Mouse (Mus musculus): ENCODE results near the gene Itga9. TPM values are rescaled to one million over a fixed set of nuclear protein-coding genes. Genes with fewer than 3 reads are reported as not detected.

The Itga9 gene
- polyA plus RNA-seq, 1 experiment from 2014 or later, result 10.3 TPM

GRCm38 (mm10) chr9:118684343-118684742 is 77.9 kb downstream of the Itga9 start:
- WGBS, result 93% methylated on average over 9 of the region's 9 CpGs
- no peaks in the 10 kb centered on the region for H3K9me3 ChIP-seq (replicated peaks; ENCODE audit: control insufficient read depth, low read length)
- no peaks in the 10 kb centered on the region for H3K4me1 ChIP-seq (ENCODE audit: control insufficient read depth, insufficient read depth, low read length)
- DNase-seq (ENCODE audit: low spot score), result no peak
- H3K27ac ChIP-seq (replicated peaks; ENCODE audit: low read depth, low read length), result no peak overlapping the region
- no peaks in the 10 kb centered on the region for H3K27me3 ChIP-seq (ENCODE audit: control insufficient read depth, insufficient read depth, low read length)
- no peak for ATAC-seq (replicated peaks; ENCODE audit: insufficient number of reproducible peaks, low FRiP score, low TSS enrichment, low read depth)
- no peak overlapping the region for H3K4me3 ChIP-seq (ENCODE audit: low read depth, low read length)
- no peak overlapping the region for H3K4me2 ChIP-seq (ENCODE audit: low read depth, low read length)
- H3K36me3 ChIP-seq (replicated peaks; ENCODE audit: control insufficient read depth, insufficient read depth, low read depth, low read length), result no peaks in the 10 kb centered on the region; the same call in 1 of the 2 replicates
- no peak overlapping the region for H3K9ac ChIP-seq (replicated peaks; ENCODE audit: low read length)

- 76% methylated on average over 9 of the region's 9 CpGs for WGBS
- no peaks in the 10 kb centered on the region for H3K27me3 ChIP-seq (ENCODE audit: control insufficient read depth, insufficient read depth, low read length)
- no peak for ATAC-seq (replicated peaks; ENCODE audit: insufficient number of reproducible peaks, low FRiP score, low TSS enrichment, low read depth)
- no peak overlapping the region for H3K27ac ChIP-seq (replicated peaks; ENCODE audit: low read depth, low read length)
- H3K4me2 ChIP-seq (ENCODE audit: low read depth, low read length), result no peak overlapping the region
- no peaks in the 10 kb centered on the region for H3K4me1 ChIP-seq (ENCODE audit: control insufficient read depth, insufficient read depth, low read length)
- H3K9ac ChIP-seq (replicated peaks; ENCODE audit: low read length), result no peak overlapping the region
- DNase-seq (ENCODE audit: low spot score), result no peak
- no peaks in the 10 kb centered on the region; the same call in 1 of the 2 replicates for H3K36me3 ChIP-seq (replicated peaks; ENCODE audit: control insufficient read depth, insufficient read depth, low read depth, low read length)
- H3K4me3 ChIP-seq (ENCODE audit: low read depth, low read length), result no peak overlapping the region
- H3K9me3 ChIP-seq (replicated peaks; ENCODE audit: control insufficient read depth, low read length), result no peaks in the 10 kb centered on the region
Measured at GRCm38 (mm10) chr9:118686166-118686961, 79.9 kb downstream of the Itga9 start.

GRCm38 (mm10) chr9:118688248-118688647 is 81.8 kb downstream of the Itga9 start:
- H3K27ac ChIP-seq (replicated peaks; ENCODE audit: low read depth, low read length), result no peak overlapping the region
- no peak overlapping the region for H3K9ac ChIP-seq (replicated peaks; ENCODE audit: low read length)
- H3K4me3 ChIP-seq (ENCODE audit: low read depth, low read length), result no peak overlapping the region
- no peaks in the 10 kb centered on the region for H3K27me3 ChIP-seq (ENCODE audit: control insufficient read depth, insufficient read depth, low read length)
- 56% methylated on average over 4 of the region's 4 CpGs for WGBS
- ATAC-seq (replicated peaks; ENCODE audit: insufficient number of reproducible peaks, low FRiP score, low TSS enrichment, low read depth) (no peak), DNase-seq (ENCODE audit: low spot score) (no peak)
- H3K4me2 ChIP-seq (ENCODE audit: low read depth, low read length), result no peak overlapping the region
- H3K9me3 ChIP-seq (replicated peaks; ENCODE audit: control insufficient read depth, low read length), result no peaks in the 10 kb centered on the region
- H3K4me1 ChIP-seq (ENCODE audit: control insufficient read depth, insufficient read depth, low read length), result no peaks in the 10 kb centered on the region
- no peaks in the 10 kb centered on the region; the same call in 1 of the 2 replicates for H3K36me3 ChIP-seq (replicated peaks; ENCODE audit: control insufficient read depth, insufficient read depth, low read depth, low read length)

- DNase-seq (ENCODE audit: low spot score), result peak; percentile 54
- Histone ChIP-seq H3K4me1 (ENCODE audit: control insufficient read depth, insufficient read depth, low read length) (no peaks in the 10 kb centered on the region), H3K4me2 (ENCODE audit: low read depth, low read length) (no peak overlapping the region), H3K9ac (replicated peaks; ENCODE audit: low read length) (no peak overlapping the region), H3K36me3 (replicated peaks; ENCODE audit: control insufficient read depth, insufficient read depth, low read depth, low read length) (no peaks in the 10 kb centered on the region; the same call in 1 of the 2 replicates), H3K4me3 (ENCODE audit: low read depth, low read length) (no peak overlapping the region), H3K9me3 (replicated peaks; ENCODE audit: control insufficient read depth, low read length) (no peaks in the 10 kb centered on the region), H3K27me3 (ENCODE audit: control insufficient read depth, insufficient read depth, low read length) (no peaks in the 10 kb centered on the region), H3K27ac (replicated peaks; ENCODE audit: low read depth, low read length) (no peak overlapping the region)
- WGBS, result 48% methylated on average over 14 of the region's 14 CpGs
- ATAC-seq (replicated peaks; ENCODE audit: insufficient number of reproducible peaks, low FRiP score, low TSS enrichment, low read depth), result no peak
Measured at GRCm38 (mm10) chr9:118688921-118689451, 82.5 kb downstream of the Itga9 start.

GRCm38 (mm10) chr9:118693256-118693655 is 86.8 kb downstream of the Itga9 start:
- H3K9ac ChIP-seq (replicated peaks; ENCODE audit: low read length), result no peak overlapping the region
- no peak overlapping the region for H3K27ac ChIP-seq (replicated peaks; ENCODE audit: low read depth, low read length)
- H3K27me3 ChIP-seq (ENCODE audit: control insufficient read depth, insufficient read depth, low read length), result no peaks in the 10 kb centered on the region
- no peaks in the 10 kb centered on the region for H3K9me3 ChIP-seq (replicated peaks; ENCODE audit: control insufficient read depth, low read length)
- 93% methylated on average over 11 of the region's 11 CpGs for WGBS
- no peak overlapping the region for H3K4me3 ChIP-seq (ENCODE audit: low read depth, low read length)
- H3K4me1 ChIP-seq (ENCODE audit: control insufficient read depth, insufficient read depth, low read length), result peaks cover 3% of the 10 kb centered on the region; the same call in 1 of the 2 replicates
- H3K36me3 ChIP-seq (replicated peaks; ENCODE audit: control insufficient read depth, insufficient read depth, low read depth, low read length), result no peaks in the 10 kb centered on the region
- ATAC-seq (replicated peaks; ENCODE audit: insufficient number of reproducible peaks, low FRiP score, low TSS enrichment, low read depth), result no peak
- no peak for DNase-seq (ENCODE audit: low spot score)
- no peak overlapping the region for H3K4me2 ChIP-seq (ENCODE audit: low read depth, low read length)

GRCm38 (mm10) chr9:118694420-118694825 is 87.9 kb downstream of the Itga9 start:
- WGBS, result 26% methylated on average over 8 of the region's 8 CpGs
- Histone ChIP-seq H3K9me3 (replicated peaks; ENCODE audit: control insufficient read depth, low read length) (no peaks in the 10 kb centered on the region), H3K4me2 (ENCODE audit: low read depth, low read length) (no peak overlapping the region), H3K27me3 (ENCODE audit: control insufficient read depth, insufficient read depth, low read length) (no peaks in the 10 kb centered on the region), H3K4me3 (ENCODE audit: low read depth, low read length) (no peak overlapping the region), H3K4me1 (ENCODE audit: control insufficient read depth, insufficient read depth, low read length) (peaks cover 3% of the 10 kb centered on the region; the same call in 1 of the 2 replicates), H3K9ac (replicated peaks; ENCODE audit: low read length) (no peak overlapping the region), H3K27ac (replicated peaks; ENCODE audit: low read depth, low read length) (no peak overlapping the region), H3K36me3 (replicated peaks; ENCODE audit: control insufficient read depth, insufficient read depth, low read depth, low read length) (no peaks in the 10 kb centered on the region)
- ATAC-seq (replicated peaks; ENCODE audit: insufficient number of reproducible peaks, low FRiP score, low TSS enrichment, low read depth) (peak; percentile 92), DNase-seq (ENCODE audit: low spot score) (peak; percentile 86)

- Histone ChIP-seq H3K27ac (replicated peaks; ENCODE audit: low read depth, low read length) (no peak overlapping the region), H3K4me1 (ENCODE audit: control insufficient read depth, insufficient read depth, low read length) (peaks cover 8% of the 10 kb centered on the region; the same call in 1 of the 2 replicates), H3K36me3 (replicated peaks; ENCODE audit: control insufficient read depth, insufficient read depth, low read depth, low read length) (no peaks in the 10 kb centered on the region), H3K9ac (replicated peaks; ENCODE audit: low read length) (no peak overlapping the region), H3K4me2 (ENCODE audit: low read depth, low read length) (no peak overlapping the region), H3K27me3 (ENCODE audit: control insufficient read depth, insufficient read depth, low read length) (no peaks in the 10 kb centered on the region), H3K4me3 (ENCODE audit: low read depth, low read length) (no peak overlapping the region), H3K9me3 (replicated peaks; ENCODE audit: control insufficient read depth, low read length) (no peaks in the 10 kb centered on the region)
- WGBS, result 86% methylated on average over 8 of the region's 8 CpGs
- no peak for DNase-seq (ENCODE audit: low spot score)
- no peak for ATAC-seq (replicated peaks; ENCODE audit: insufficient number of reproducible peaks, low FRiP score, low TSS enrichment, low read depth)
Measured at GRCm38 (mm10) chr9:118698191-118698590, 91.7 kb downstream of the Itga9 start.

- Histone ChIP-seq H3K4me3 (ENCODE audit: low read depth, low read length) (no peak overlapping the region), H3K9ac (replicated peaks; ENCODE audit: low read length) (no peak overlapping the region), H3K27ac (replicated peaks; ENCODE audit: low read depth, low read length) (no peak overlapping the region), H3K27me3 (ENCODE audit: control insufficient read depth, insufficient read depth, low read length) (no peaks in the 10 kb centered on the region), H3K36me3 (replicated peaks; ENCODE audit: control insufficient read depth, insufficient read depth, low read depth, low read length) (no peaks in the 10 kb centered on the region), H3K9me3 (replicated peaks; ENCODE audit: control insufficient read depth, low read length) (no peaks in the 10 kb centered on the region), H3K4me1 (ENCODE audit: control insufficient read depth, insufficient read depth, low read length) (peaks cover 8% of the 10 kb centered on the region; the same call in 1 of the 2 replicates), H3K4me2 (ENCODE audit: low read depth, low read length) (no peak overlapping the region)
- DNase-seq (ENCODE audit: low spot score) (no peak), ATAC-seq (replicated peaks; ENCODE audit: insufficient number of reproducible peaks, low FRiP score, low TSS enrichment, low read depth) (no peak)
- 92% methylated on average over 4 of the region's 4 CpGs for WGBS
Measured at GRCm38 (mm10) chr9:118699716-118700115, 93.2 kb downstream of the Itga9 start.
